Mouse (Mus musculus): Measurements from ENCODE around the gene 2210407C18Rik. TPM values are rescaled to one million over a fixed set of nuclear protein-coding genes. Genes with fewer than 3 reads are reported as not detected.

2210407C18Rik gene
- polyA plus RNA-seq, 1 experiment, result 32.8 TPM

DNA sequence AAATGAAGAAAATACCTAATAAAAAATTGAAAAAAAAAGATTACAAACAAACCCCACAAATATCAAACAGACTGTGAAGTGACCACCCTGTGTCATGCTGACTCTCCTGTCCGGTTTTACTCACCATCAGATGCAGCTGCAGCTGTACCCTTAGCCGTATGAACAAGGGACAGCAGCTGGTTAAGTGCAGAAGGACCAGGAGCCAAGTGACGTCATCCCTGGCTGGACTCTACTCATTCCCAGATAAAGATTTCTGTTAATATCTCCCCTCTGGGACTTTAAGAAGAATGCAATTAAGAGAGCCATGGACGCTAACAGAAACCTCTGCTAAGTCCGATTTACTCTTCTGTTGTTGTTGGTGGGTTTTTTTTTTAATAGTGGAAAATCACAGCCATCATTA, 45.5 kb downstream of the 2210407C18Rik start, which contains the start of gene Olfr224:
Gene Olfr224 (minus strand): TSS at position 149 of the 400 bp plus-strand sequence.
- Histone ChIP-seq H3K4me3 (ENCODE audit: low read depth, low read length) (no peak within 1 kb of the TSS), H3K36me3 (ENCODE audit: control insufficient read depth, insufficient read depth, low read length) (no peaks in the 10 kb centered on the region), H3K27me3 (ENCODE audit: control insufficient read depth, insufficient read depth, low read length) (no peaks in the 10 kb centered on the region), H3K4me1 (ENCODE audit: control insufficient read depth, insufficient read depth, insufficient read length, low read length) (no peaks in the 10 kb centered on the region), H3K27ac (ENCODE audit: insufficient read depth, low read depth, low read length) (no peak within 1 kb of the TSS)
- 43% methylated on average over 5 of the region's 5 CpGs for WGBS
- TF ChIP-seq CTCF (IDR thresholded peaks at IDR 0.05; ENCODE audit: extremely low read depth, insufficient read length, insufficient replicate concordance, low read depth, low read length) (no peak), POLR2A (IDR thresholded peaks at IDR 0.05; ENCODE audit: low read depth, low read length) (no peak)

Other genes with a start within 250 kb of the 2210407C18Rik start
- gene Lypd8, start 237.0 kb downstream of the 2210407C18Rik start, polyA plus RNA-seq (2012; rRNA removed), result 1,520 and 2,382 TPM in 2 replicates
- 0.63 and 1.0 TPM in 2 replicates for gene 1810065E05Rik, start 195.0 kb downstream of the 2210407C18Rik start, polyA plus RNA-seq (2012; rRNA removed)
- gene Gm12253, start 183.5 kb downstream of the 2210407C18Rik start, polyA plus RNA-seq (2012; rRNA removed), result not detected in 2 replicates
- not detected in 2 replicates for gene Lypd9, start 163.2 kb downstream of the 2210407C18Rik start, polyA plus RNA-seq (2012; rRNA removed)
- gene Olfr30, start 153.8 kb downstream of the 2210407C18Rik start, polyA plus RNA-seq (2012; rRNA removed), result not detected in 2 replicates
- gene Olfr332, start 123.5 kb downstream of the 2210407C18Rik start, polyA plus RNA-seq (2012; rRNA removed), result not detected in 2 replicates
- gene Olfr331, start 113.5 kb downstream of the 2210407C18Rik start, polyA plus RNA-seq (2012; rRNA removed), result not detected in 2 replicates
- not detected in 2 replicates for gene Olfr330, start 81.2 kb downstream of the 2210407C18Rik start, polyA plus RNA-seq (2012; rRNA removed)
- gene Olfr329-ps, start 69.7 kb downstream of the 2210407C18Rik start, polyA plus RNA-seq (2012; rRNA removed), result not detected in 2 replicates
- gene Olfr328, start 60.4 kb downstream of the 2210407C18Rik start, polyA plus RNA-seq (2012; rRNA removed), result not detected in 2 replicates
- not detected in 2 replicates for gene Olfr224, start 45.5 kb downstream of the 2210407C18Rik start, polyA plus RNA-seq (2012; rRNA removed)
- not detected in 2 replicates for gene Olfr325, start 38.3 kb downstream of the 2210407C18Rik start, polyA plus RNA-seq (2012; rRNA removed)
- not detected in 2 replicates for gene Olfr324, start 21.0 kb downstream of the 2210407C18Rik start, polyA plus RNA-seq (2012; rRNA removed)
- not detected in 2 replicates for gene Olfr323, start 14.4 kb upstream of the 2210407C18Rik start, polyA plus RNA-seq (2012; rRNA removed)
- 0.05 TPM in 1 of 2 replicates, not detected in the other for gene Trim58, start 24.4 kb upstream of the 2210407C18Rik start, polyA plus RNA-seq (2012; rRNA removed)
- gene Olfr322, start 42.7 kb upstream of the 2210407C18Rik start, polyA plus RNA-seq (2012; rRNA removed), result not detected in 2 replicates
- gene Olfr320, start 65.0 kb upstream of the 2210407C18Rik start, polyA plus RNA-seq (2012; rRNA removed), result not detected in 2 replicates
- gene Olfr319, start 83.1 kb upstream of the 2210407C18Rik start, polyA plus RNA-seq (2012; rRNA removed), result not detected in 2 replicates
- not detected in 2 replicates for gene Olfr318, start 107.9 kb upstream of the 2210407C18Rik start, polyA plus RNA-seq (2012; rRNA removed)
- gene Olfr317, start 123.1 kb upstream of the 2210407C18Rik start, polyA plus RNA-seq (2012; rRNA removed), result not detected in 2 replicates
- not detected in 2 replicates for gene Olfr316, start 136.7 kb upstream of the 2210407C18Rik start, polyA plus RNA-seq (2012; rRNA removed)
- not detected in 2 replicates for gene Olfr315, start 157.1 kb upstream of the 2210407C18Rik start, polyA plus RNA-seq (2012; rRNA removed)
- gene Olfr314, start 166.9 kb upstream of the 2210407C18Rik start, polyA plus RNA-seq (2012; rRNA removed), result not detected in 2 replicates
- 1.6 and 3.0 TPM in 2 replicates for gene Fam183b, start 185.9 kb upstream of the 2210407C18Rik start, polyA plus RNA-seq (2012; rRNA removed)
- gene Olfr313, start 198.9 kb upstream of the 2210407C18Rik start, polyA plus RNA-seq (2012; rRNA removed), result not detected in 2 replicates
- gene Olfr312, start 213.2 kb upstream of the 2210407C18Rik start, polyA plus RNA-seq (2012; rRNA removed), result not detected in 2 replicates
- not detected in 2 replicates for gene Olfr311, start 223.2 kb upstream of the 2210407C18Rik start, polyA plus RNA-seq (2012; rRNA removed)
- 0.29 and 0.57 TPM in 2 replicates for gene Gm12258, start 231.1 kb upstream of the 2210407C18Rik start, polyA plus RNA-seq (2012; rRNA removed)

All from small intestine, adult 2 months (tissue).